Mouse (Mus musculus): Measurements from ENCODE around the gene Trp73.

Gene Trp73

GRCm38 (mm10) chr4:154103386-154103785, 36.6 kb downstream of the Trp73 start:
- no peak for DNase-seq

- DNase-seq, result no peak
Measured at GRCm38 (mm10) chr4:154099361-154099760, 40.6 kb downstream of the Trp73 start.

GRCm38 (mm10) chr4:154096111-154096510, 43.9 kb downstream of the Trp73 start:
- no peak for DNase-seq

GRCm38 (mm10) chr4:154093210-154093609, 46.8 kb downstream of the Trp73 start:
- peak; percentile 32 to 48 for DNase-seq

GRCm38 (mm10) chr4:154091356-154091755, 48.7 kb downstream of the Trp73 start:
- DNase-seq, result no peak

GRCm38 (mm10) chr4:154089205-154089604, 50.8 kb downstream of the Trp73 start:
- DNase-seq, result no peak

GRCm38 (mm10) chr4:154086436-154086835, 53.6 kb downstream of the Trp73 start:
- DNase-seq, result no peak

- no peak for DNase-seq
Measured at GRCm38 (mm10) chr4:154085856-154086255, 54.2 kb downstream of the Trp73 start.

GRCm38 (mm10) chr4:154081974-154082373, 58.0 kb downstream of the Trp73 start:
- no peak for DNase-seq

GRCm38 (mm10) chr4:154081021-154081420, 59.0 kb downstream of the Trp73 start:
- DNase-seq, result no peak

GRCm38 (mm10) chr4:154080211-154080610, 59.8 kb downstream of the Trp73 start:
- DNase-seq, result no peak

- DNase-seq, result no peak
Measured at GRCm38 (mm10) chr4:154071941-154072340, 68.1 kb downstream of the Trp73 start.

GRCm38 (mm10) chr4:154071521-154071920, 68.5 kb downstream of the Trp73 start:
- DNase-seq, result no peak

- no peak for DNase-seq
Measured at GRCm38 (mm10) chr4:154070896-154071295, 69.1 kb downstream of the Trp73 start.

- DNase-seq, result no peak
Measured at GRCm38 (mm10) chr4:154064827-154065773, 74.9 kb downstream of the Trp73 start.

- no peak for DNase-seq
Measured at GRCm38 (mm10) chr4:154057696-154058095, 82.3 kb downstream of the Trp73 start.

GRCm38 (mm10) chr4:154056661-154057060, 83.3 kb downstream of the Trp73 start:
- no peak for DNase-seq

GRCm38 (mm10) chr4:154056046-154056445, 84.0 kb downstream of the Trp73 start:
- DNase-seq, result no peak

GRCm38 (mm10) chr4:154055482-154055881, 84.5 kb downstream of the Trp73 start:
- DNase-seq, result no peak

GRCm38 (mm10) chr4:154053065-154053464, 86.9 kb downstream of the Trp73 start:
- DNase-seq, result no peak

GRCm38 (mm10) chr4:154051401-154051800, 88.6 kb downstream of the Trp73 start:
- DNase-seq, result no peak

GRCm38 (mm10) chr4:154045837-154046236, 94.2 kb downstream of the Trp73 start:
- no peak for DNase-seq

- DNase-seq, result no peak
Measured at GRCm38 (mm10) chr4:154042577-154042976, 97.4 kb downstream of the Trp73 start, which contains the start of gene Ccdc27. Gene Ccdc27, minus strand, starts transcription at chr4:154042677.

- no peak for DNase-seq
Measured at GRCm38 (mm10) chr4:154037123-154037522, 102.9 kb downstream of the Trp73 start.

Data from thymus, postnatal 36 days (tissue).